Mouse (Mus musculus) heart, postnatal 0 days (tissue): ENCODE measurements around the gene Xrcc3. TPM values are rescaled to one million over a fixed set of nuclear protein-coding genes. Genes with fewer than 3 reads are reported as not detected.
A peak's percentile ranks its signal among the peaks of the same experiment; 100 is the strongest.

Experiments used
- ATAC-seq: fragments of 200-750 bp; cut with Nextera tagmentation; 2 replicates; pipeline ENCODE4 v1.8.0; 2017; ENCODE audit warnings: low read depth, moderate number of reproducible peaks, moderate library complexity; ENCODE audit not compliant: insufficient read depth
- DNase-seq: peaks from one replicate; pipeline ENCODE4 v3.0.0-alpha.2; 2016; ENCODE audit warnings: low spot score
- H3K27ac ChIP-seq: fragments of 300-500 bp; sonication (generic); 2 replicates; pipeline ENCODE4 v1.5.1; 2014; ENCODE audit warnings: low read depth, mild to moderate bottlenecking
- H3K27me3 ChIP-seq: fragments of 300-500 bp; sonication (generic); 2 replicates; pipeline ENCODE4 v1.6.1; 2014; ENCODE audit warnings: low read length, mixed read lengths; ENCODE audit not compliant: control insufficient read depth, insufficient read depth
- H3K36me3 ChIP-seq: fragments of 300-500 bp; sonication (generic); replicated peaks from 2 replicates; pipeline ENCODE4 v1.6.1; 2014; ENCODE audit warnings: low read length, mixed read lengths; ENCODE audit not compliant: control insufficient read depth, insufficient read depth
- H3K4me1 ChIP-seq: fragments of 300-500 bp; sonication (generic); 2 replicates; pipeline ENCODE4 v1.6.1; 2014; ENCODE audit warnings: antibody characterized with exemption; ENCODE audit not compliant: control insufficient read depth, insufficient read depth
- H3K4me2 ChIP-seq: fragments of 300-500 bp; sonication (generic); 2 replicates; pipeline ENCODE4 v1.6.1; 2014; ENCODE audit warnings: low read depth, mild to moderate bottlenecking, low read length, moderate library complexity
- H3K4me3 ChIP-seq: fragments of 300-500 bp; sonication (generic); 2 replicates; pipeline ENCODE4 v1.5.1; 2014; ENCODE audit warnings: low read depth, low read length
- H3K9ac ChIP-seq: fragments of 300-500 bp; sonication (generic); replicated peaks from 2 replicates; pipeline ENCODE4 v1.6.1; 2014; ENCODE audit warnings: low read depth, low read length, mixed read lengths
- H3K9me3 ChIP-seq: fragments of 300-500 bp; sonication (generic); replicated peaks from 2 replicates; pipeline ENCODE4 v1.6.1; 2016; ENCODE audit warnings: low read length; ENCODE audit not compliant: control insufficient read depth
- CTCF ChIP-seq: IDR thresholded peaks from 2 replicates; pipeline ENCODE4 v1.5.1; 2016; ENCODE audit warnings: antibody characterized with exemption, control low read depth, low read depth
- EP300 ChIP-seq: IDR thresholded peaks from 2 replicates; pipeline ENCODE4 v1.6.1; 2016; ENCODE audit warnings: antibody characterized with exemption, low read depth
- WGBS: fragments of 180-500 bp; shearing (Covaris S2); extraction: QIAGEN DNeasy Blood & Tissue Kit; methylation state at CpG from one replicate; pipeline ENCODE4 v1.1.7; 2014; 5-methylcytosine and 5-hydroxymethylcytosine counted together
- polyA plus RNA-seq: library from polyadenylated mRNA; unstranded; fragments of >200 nt; fragmentation: Nextera tagmentation; extraction: Ambion mirVana; gene quantifications from 2 replicates; pipeline ENCODE4 v1.2.1, GENCODE M21; 2015
- total RNA-seq: library from RNA; depleted of rRNA; stranded (reverse); fragments of >200 nt; gene quantifications from 2 replicates; pipeline ENCODE4 v1.2.3, GENCODE M21; 2014; ENCODE audit warnings: low replicate concordance

Xrcc3 gene
- total and polyA plus RNA-seq, 2 experiments from 2014 or later = 1.6 to 40.9 TPM

- Histone ChIP-seq H3K4me3 (no peak overlapping the region), H3K4me2 (no peak overlapping the region), H3K4me1 (no peaks in the 10 kb centered on the region), H3K27ac (no peak overlapping the region), H3K27me3 (no peaks in the 10 kb centered on the region), H3K9ac (no peak overlapping the region), H3K9me3 (no peaks in the 10 kb centered on the region), H3K36me3 (peaks cover 92% of the 10 kb centered on the region)
- DNase-seq (no peak), ATAC-seq (no peak)
- no peak for TF ChIP-seq EP300
- TF ChIP-seq CTCF = no peak
- 89% methylated on average over 5 of the region's 5 CpGs for WGBS
These were observed 23.6 kb downstream of the Xrcc3 start for GRCm38 (mm10) chr12:111790090-111790489.

DNA sequence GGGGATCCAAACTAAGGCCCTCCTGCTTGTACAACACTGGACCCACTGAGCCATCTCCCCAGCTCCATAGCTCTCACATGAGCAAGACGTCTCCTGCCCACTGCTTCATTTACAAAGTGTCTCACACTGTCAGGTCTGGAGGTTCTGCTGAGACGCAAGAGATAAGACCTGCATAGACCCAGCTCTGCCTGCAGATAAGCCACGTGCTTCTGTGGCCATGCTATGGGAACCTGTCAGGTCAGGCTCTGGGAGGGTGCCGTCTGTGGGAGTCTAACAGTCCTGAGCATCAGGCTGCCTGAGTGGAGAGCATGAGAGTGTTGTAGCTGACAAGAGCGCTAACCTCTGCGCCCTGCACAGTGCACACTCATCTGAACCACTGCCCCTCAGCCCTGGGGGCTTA is 26.7 kb downstream of the Xrcc3 start:
- no peak for ATAC-seq
- H3K27ac ChIP-seq = no peak overlapping the region
- no peaks in the 10 kb centered on the region for H3K9me3 ChIP-seq
- H3K9ac ChIP-seq = no peak overlapping the region
- no peak for DNase-seq
- TF ChIP-seq CTCF = no peak
- no peak for TF ChIP-seq EP300
- H3K4me1 ChIP-seq = no peaks in the 10 kb centered on the region
- no peak overlapping the region for H3K4me2 ChIP-seq
- 52% methylated on average over 6 of the region's 6 CpGs for WGBS
- H3K4me3 ChIP-seq = no peak overlapping the region
- no peaks in the 10 kb centered on the region for H3K27me3 ChIP-seq
- peaks cover 93% of the 10 kb centered on the region for H3K36me3 ChIP-seq

- ATAC-seq (no peak), DNase-seq (no peak)
- 75% methylated on average over 15 of the region's 15 CpGs for WGBS
- Histone ChIP-seq H3K9ac (no peak overlapping the region), H3K4me2 (no peak overlapping the region), H3K27ac (no peak overlapping the region), H3K27me3 (no peaks in the 10 kb centered on the region), H3K9me3 (no peaks in the 10 kb centered on the region), H3K4me1 (no peaks in the 10 kb centered on the region), H3K4me3 (no peak overlapping the region), H3K36me3 (peaks cover 93% of the 10 kb centered on the region)
- TF ChIP-seq EP300 (no peak), CTCF (no peak)
These were observed 28.5 kb downstream of the Xrcc3 start for GRCm38 (mm10) chr12:111785174-111785573.

DNA sequence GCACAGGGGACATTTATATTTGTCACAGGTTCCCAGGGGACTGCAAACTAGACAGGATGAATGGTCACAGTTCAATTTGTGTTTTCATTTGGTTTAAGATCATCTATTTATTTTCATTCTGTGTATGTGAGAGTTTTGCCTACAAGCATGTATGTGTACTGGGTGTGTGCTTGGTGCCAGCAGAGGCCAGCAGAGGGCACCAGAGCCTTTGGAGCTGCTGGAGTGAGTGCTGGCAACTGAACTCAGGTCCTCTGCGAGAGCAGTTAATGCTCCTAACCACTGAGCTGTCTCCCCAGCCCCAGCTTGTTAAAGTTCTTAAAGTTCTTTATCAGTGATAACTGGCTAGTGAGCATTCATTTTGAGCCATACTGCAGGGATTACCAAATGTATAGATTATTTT is 34.1 kb downstream of the Xrcc3 start:
- H3K27me3 ChIP-seq = no peaks in the 10 kb centered on the region
- no peak for ATAC-seq
- H3K4me3 ChIP-seq = no peak overlapping the region
- 96% methylated on average over 1 of the region's 1 CpGs for WGBS
- no peak overlapping the region for H3K4me2 ChIP-seq
- H3K9me3 ChIP-seq = no peaks in the 10 kb centered on the region
- no peak for DNase-seq
- TF ChIP-seq EP300 = no peak
- peak; percentile 10; the same call in 1 of the 2 replicates for TF ChIP-seq CTCF
- H3K9ac ChIP-seq = no peak overlapping the region
- peaks cover 96% of the 10 kb centered on the region for H3K36me3 ChIP-seq
- no peak overlapping the region for H3K27ac ChIP-seq
- no peaks in the 10 kb centered on the region for H3K4me1 ChIP-seq

GRCm38 (mm10) chr12:111777919-111778318 is 35.8 kb downstream of the Xrcc3 start:
- H3K27ac ChIP-seq = no peak overlapping the region
- H3K4me3 ChIP-seq = no peak overlapping the region
- no peak overlapping the region for H3K9ac ChIP-seq
- H3K36me3 ChIP-seq = peaks cover 98% of the 10 kb centered on the region
- TF ChIP-seq CTCF = no peak
- 89% methylated on average over 13 of the region's 13 CpGs for WGBS
- no peak for ATAC-seq
- DNase-seq = no peak
- no peaks in the 10 kb centered on the region for H3K27me3 ChIP-seq
- H3K4me2 ChIP-seq = no peak overlapping the region
- H3K9me3 ChIP-seq = no peaks in the 10 kb centered on the region
- H3K4me1 ChIP-seq = no peaks in the 10 kb centered on the region

DNA sequence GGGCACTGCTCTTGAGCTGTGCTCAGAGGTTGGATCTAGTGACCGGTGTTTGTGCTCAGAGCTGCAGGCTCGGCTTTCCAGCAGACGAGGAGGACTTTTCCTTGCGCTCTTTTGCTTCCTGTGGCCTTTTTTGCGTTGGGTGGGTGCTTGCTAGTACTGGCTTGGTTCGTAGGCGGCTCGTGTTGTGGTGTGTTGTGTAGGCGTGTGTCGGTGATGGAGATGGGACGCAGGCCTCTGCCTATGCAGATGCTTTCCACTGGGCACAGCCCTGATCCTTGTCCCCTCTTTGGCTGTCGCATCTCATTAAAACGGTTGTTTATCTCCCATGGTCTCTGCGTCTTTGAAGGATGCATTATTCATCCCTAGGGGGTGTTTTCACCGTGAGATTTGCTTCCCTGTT is 38.8 kb downstream of the Xrcc3 start:
- no peak overlapping the region for H3K9ac ChIP-seq
- no peak for DNase-seq
- H3K4me1 ChIP-seq = no peaks in the 10 kb centered on the region; the same call in 1 of the 2 replicates
- no peak overlapping the region for H3K4me3 ChIP-seq
- H3K27ac ChIP-seq = no peak overlapping the region
- no peak for ATAC-seq
- 80% methylated on average over 15 of the region's 15 CpGs for WGBS
- H3K4me2 ChIP-seq = no peak overlapping the region
- H3K27me3 ChIP-seq = no peaks in the 10 kb centered on the region
- H3K36me3 ChIP-seq = peaks cover 79% of the 10 kb centered on the region
- no peak for TF ChIP-seq CTCF
- TF ChIP-seq EP300 = no peak
- H3K9me3 ChIP-seq = no peaks in the 10 kb centered on the region
